Mouse (Mus musculus): ENCODE results near the gene Cdk8. TPM values are rescaled to one million over a fixed set of nuclear protein-coding genes. Genes with fewer than 3 reads are reported as not detected.

The Cdk8 gene
- polyA plus RNA-seq, 1 experiment from 2014 or later, result 29.8 TPM

DNA sequence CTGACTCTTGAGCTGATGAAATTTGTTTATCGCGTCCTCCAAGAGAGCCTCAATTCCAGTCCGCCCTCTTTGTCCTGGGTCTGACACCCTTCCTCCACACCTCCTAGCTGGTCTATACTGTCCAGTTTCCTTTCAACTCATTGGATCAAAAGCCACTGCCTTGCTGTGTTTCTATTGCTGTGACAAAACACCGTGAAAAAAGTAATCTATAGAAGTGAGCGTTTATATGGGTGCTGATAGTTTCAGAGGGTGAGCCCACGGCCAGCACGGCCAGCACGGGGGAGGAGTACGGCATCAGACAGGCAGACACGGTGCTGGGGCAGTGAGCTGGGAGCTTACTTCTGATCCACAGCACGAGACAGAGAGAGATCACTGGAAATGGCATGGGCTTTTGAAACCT, 100.1 kb downstream of the Cdk8 start:
- TF ChIP-seq CTCF (IDR thresholded peaks at IDR 0.05; ENCODE audit: low read depth), result no peak
- DNase-seq (no peak), ATAC-seq (ENCODE audit: insufficient read depth) (peak; percentile 44)
- 77% methylated on average over 11 of the region's 11 CpGs for WGBS
- Histone ChIP-seq H3K4me1 (ENCODE audit: insufficient read depth) (no peaks in the 10 kb centered on the region), H3K9me3 (ENCODE audit: low read depth, low read length) (no peaks in the 10 kb centered on the region), H3K36me3 (ENCODE audit: insufficient read depth) (no peaks in the 10 kb centered on the region), H3K9ac (no peak overlapping the region), H3K4me3 (ENCODE audit: low read depth, low read length) (no peak overlapping the region), H3K4me2 (no peak overlapping the region), H3K27me3 (ENCODE audit: insufficient read depth, low read length) (no peaks in the 10 kb centered on the region), H3K27ac (ENCODE audit: low read depth) (no peak overlapping the region)

DNA sequence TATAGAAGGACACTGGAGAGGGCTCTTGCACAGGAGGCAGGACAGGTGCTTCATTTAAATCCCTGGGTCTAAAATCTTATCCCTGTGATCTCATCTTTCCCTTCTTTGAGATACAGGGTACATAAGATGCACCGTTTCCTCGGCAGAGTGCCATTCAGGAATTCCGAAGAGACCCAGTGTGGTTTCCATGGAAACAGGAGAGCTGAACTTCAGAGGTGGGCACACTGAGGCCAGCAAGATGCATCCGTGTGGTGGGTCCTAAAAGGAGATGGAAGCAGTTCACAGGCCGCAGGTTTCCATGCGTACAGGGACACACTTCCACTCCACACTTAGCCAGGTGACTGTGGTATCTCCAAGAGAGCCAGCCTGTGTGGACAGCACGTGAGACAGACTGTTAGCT, 101.5 kb downstream of the Cdk8 start:
- Histone ChIP-seq H3K9me3 (ENCODE audit: low read depth, low read length) (no peaks in the 10 kb centered on the region), H3K9ac (no peak overlapping the region), H3K27ac (ENCODE audit: low read depth) (no peak overlapping the region), H3K36me3 (ENCODE audit: insufficient read depth) (no peaks in the 10 kb centered on the region), H3K4me1 (ENCODE audit: insufficient read depth) (no peaks in the 10 kb centered on the region), H3K4me3 (ENCODE audit: low read depth, low read length) (no peak overlapping the region), H3K27me3 (ENCODE audit: insufficient read depth, low read length) (no peaks in the 10 kb centered on the region), H3K4me2 (no peak overlapping the region)
- TF ChIP-seq CTCF (IDR thresholded peaks at IDR 0.05; ENCODE audit: low read depth), result no peak
- WGBS, result 59% methylated on average over 7 of the region's 7 CpGs
- DNase-seq (no peak), ATAC-seq (ENCODE audit: insufficient read depth) (no peak)

DNA sequence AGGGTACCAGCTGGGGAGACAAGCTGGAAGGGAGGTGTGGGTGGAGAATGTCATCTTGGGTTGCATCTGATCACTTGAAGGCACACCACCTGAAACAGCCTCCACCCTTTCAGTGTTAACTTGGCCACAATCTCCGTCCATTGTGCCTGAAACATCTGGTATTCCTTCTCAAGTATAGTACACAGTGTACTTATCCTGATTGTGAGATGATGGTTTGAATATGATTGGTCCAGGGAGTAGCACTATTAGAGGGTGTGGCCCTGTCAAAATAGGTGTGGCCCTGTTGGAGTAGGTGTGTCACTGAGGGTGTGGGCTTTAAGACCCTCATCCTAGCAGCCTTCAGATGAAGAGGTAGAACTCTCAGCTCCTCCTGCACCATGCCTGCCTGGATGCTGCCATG, 103.4 kb downstream of the Cdk8 start:
- no peak for TF ChIP-seq CTCF (IDR thresholded peaks at IDR 0.05; ENCODE audit: low read depth)

DNA sequence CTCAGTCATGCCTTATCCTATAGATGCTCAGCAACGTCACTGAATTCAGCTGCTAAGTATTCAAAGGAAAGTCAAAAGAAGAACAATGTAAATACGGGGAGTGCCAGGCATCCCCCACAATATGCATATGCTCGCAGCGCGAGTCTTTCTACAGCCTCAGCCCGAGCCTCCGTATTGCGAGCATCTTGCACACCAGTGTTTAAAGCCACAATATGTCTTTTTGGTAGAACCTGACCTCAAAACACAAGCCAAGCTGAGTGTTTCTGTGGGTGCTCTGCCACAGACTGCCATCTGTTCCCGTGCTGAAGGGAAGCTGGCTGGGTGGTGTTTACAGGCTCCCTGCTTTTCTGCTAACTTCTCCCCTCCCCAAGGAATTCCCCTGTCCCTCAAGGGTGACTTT, 107.0 kb downstream of the Cdk8 start:
- no peaks in the 10 kb centered on the region for H3K27me3 ChIP-seq (ENCODE audit: insufficient read depth, low read length)
- no peak for TF ChIP-seq CTCF (IDR thresholded peaks at IDR 0.05; ENCODE audit: low read depth)
- H3K4me1 ChIP-seq (ENCODE audit: insufficient read depth), result no peaks in the 10 kb centered on the region
- H3K4me3 ChIP-seq (ENCODE audit: low read depth, low read length), result no peak overlapping the region
- no peak overlapping the region for H3K9ac ChIP-seq
- H3K27ac ChIP-seq (ENCODE audit: low read depth), result no peak overlapping the region
- 54% methylated on average over 9 of the region's 9 CpGs for WGBS
- H3K9me3 ChIP-seq (ENCODE audit: low read depth, low read length), result no peaks in the 10 kb centered on the region
- DNase-seq (no peak), ATAC-seq (ENCODE audit: insufficient read depth) (no peak)
- H3K36me3 ChIP-seq (ENCODE audit: insufficient read depth), result no peaks in the 10 kb centered on the region
- no peak overlapping the region for H3K4me2 ChIP-seq

More for the DNA sequence above, 103.4 kb downstream of the Cdk8 start:
- DNase-seq, result no peak
- H3K27ac ChIP-seq (ENCODE audit: low read depth), result no peak overlapping the region
- no peak overlapping the region for H3K4me3 ChIP-seq (ENCODE audit: low read depth, low read length)
- no peak overlapping the region for H3K9ac ChIP-seq
- WGBS, result 81% methylated on average over 1 of the region's 1 CpGs
- no peak for ATAC-seq (ENCODE audit: insufficient read depth)
- H3K9me3 ChIP-seq (ENCODE audit: low read depth, low read length), result no peaks in the 10 kb centered on the region
- H3K4me1 ChIP-seq (ENCODE audit: insufficient read depth), result no peaks in the 10 kb centered on the region
- no peaks in the 10 kb centered on the region for H3K36me3 ChIP-seq (ENCODE audit: insufficient read depth)
- H3K4me2 ChIP-seq, result no peak overlapping the region
- no peaks in the 10 kb centered on the region for H3K27me3 ChIP-seq (ENCODE audit: insufficient read depth, low read length)

DNA sequence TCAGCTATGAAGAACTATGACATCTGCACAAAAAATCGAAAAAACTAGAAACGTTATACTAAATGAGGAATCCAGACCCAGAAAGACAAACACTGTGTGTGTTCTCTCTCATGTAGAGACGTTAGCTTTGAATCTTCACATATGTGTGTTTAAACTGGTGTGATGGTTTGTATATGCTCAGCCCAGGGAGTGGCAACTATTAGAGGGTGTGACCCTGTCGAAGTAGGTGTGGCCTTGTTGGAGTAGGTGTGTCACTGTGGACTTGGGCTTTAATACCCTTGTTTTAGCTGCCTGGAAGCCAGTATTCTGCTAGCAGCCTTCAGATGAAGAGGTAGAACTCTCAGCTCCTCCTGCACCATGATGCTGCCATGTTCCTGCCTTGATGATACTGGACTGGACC, 109.0 kb downstream of the Cdk8 start:
- Histone ChIP-seq H3K27ac (ENCODE audit: low read depth) (no peak overlapping the region), H3K9ac (no peak overlapping the region), H3K4me1 (ENCODE audit: insufficient read depth) (no peaks in the 10 kb centered on the region), H3K9me3 (ENCODE audit: low read depth, low read length) (no peaks in the 10 kb centered on the region), H3K36me3 (ENCODE audit: insufficient read depth) (no peaks in the 10 kb centered on the region), H3K4me3 (ENCODE audit: low read depth, low read length) (no peak overlapping the region), H3K27me3 (ENCODE audit: insufficient read depth, low read length) (no peaks in the 10 kb centered on the region), H3K4me2 (no peak overlapping the region)
- 72% methylated on average over 4 of the region's 4 CpGs for WGBS
- TF ChIP-seq CTCF (IDR thresholded peaks at IDR 0.05; ENCODE audit: low read depth), result no peak
- DNase-seq (no peak), ATAC-seq (ENCODE audit: insufficient read depth) (no peak)

DNA sequence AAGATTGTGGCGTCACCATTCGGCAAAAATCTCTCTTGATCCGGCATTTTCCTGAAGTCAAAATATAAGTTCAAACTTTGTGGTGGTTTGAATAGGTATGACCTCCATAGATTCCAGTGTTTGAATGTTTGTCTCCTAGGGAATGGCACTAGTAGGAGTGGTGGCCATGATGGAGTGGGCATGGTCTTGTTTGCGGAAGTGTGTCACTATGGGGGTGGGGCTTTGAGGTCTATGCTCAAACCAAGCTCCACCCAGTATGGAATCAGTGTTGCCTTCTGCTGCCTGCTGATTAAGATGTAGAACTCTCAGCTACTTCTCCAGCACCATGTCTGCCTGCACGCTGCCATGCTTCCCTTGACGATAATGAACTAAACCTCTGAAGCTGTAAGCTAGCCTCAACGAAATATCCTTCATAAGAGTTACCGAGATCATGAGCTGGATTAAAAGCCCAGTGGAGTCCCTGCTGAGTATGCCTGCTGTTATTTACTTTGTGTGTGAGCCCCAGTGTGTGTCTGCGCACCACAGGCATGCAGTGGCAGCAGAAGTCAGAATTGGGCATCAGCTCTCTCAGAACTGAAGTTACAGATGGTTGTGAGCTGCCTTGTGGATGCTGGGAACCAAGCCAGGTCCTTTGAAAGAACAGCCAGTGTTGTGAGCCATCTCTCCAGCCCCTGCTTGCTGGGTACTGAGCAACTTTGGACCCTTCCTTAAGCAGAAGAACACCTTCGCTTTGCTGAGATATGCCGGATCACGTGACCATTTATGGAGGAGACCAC, 114.1 kb downstream of the Cdk8 start:
- TF ChIP-seq CTCF (IDR thresholded peaks at IDR 0.05; ENCODE audit: low read depth), result no peak
- no peak for ATAC-seq (ENCODE audit: insufficient read depth)
- WGBS, result 90% methylated on average over 12 of the region's 12 CpGs

DNA sequence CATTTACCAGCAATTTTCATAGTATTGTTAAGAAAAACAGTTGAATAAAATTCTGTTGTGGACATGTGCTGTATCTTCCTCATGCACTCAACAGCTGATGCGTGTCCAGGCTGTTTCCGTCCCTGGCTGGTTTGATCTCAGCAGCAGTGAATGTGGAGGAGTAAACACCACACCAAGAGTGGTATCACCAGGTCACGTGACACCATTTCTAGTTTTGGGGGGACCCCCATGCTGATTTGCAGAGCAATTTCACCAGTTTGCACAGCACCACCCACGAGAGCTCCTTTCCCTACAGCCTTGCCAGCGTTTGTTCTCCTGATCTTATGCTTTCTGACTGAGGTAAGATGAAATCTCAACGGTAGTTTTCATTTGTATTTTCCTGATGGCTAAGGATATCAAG, 116.1 kb downstream of the Cdk8 start:
- Histone ChIP-seq H3K9ac (no peak overlapping the region), H3K27ac (ENCODE audit: low read depth) (no peak overlapping the region), H3K36me3 (ENCODE audit: insufficient read depth) (no peaks in the 10 kb centered on the region), H3K4me3 (ENCODE audit: low read depth, low read length) (no peak overlapping the region), H3K4me1 (ENCODE audit: insufficient read depth) (no peaks in the 10 kb centered on the region), H3K9me3 (ENCODE audit: low read depth, low read length) (no peaks in the 10 kb centered on the region), H3K27me3 (ENCODE audit: insufficient read depth, low read length) (no peaks in the 10 kb centered on the region), H3K4me2 (no peak overlapping the region)
- no peak for TF ChIP-seq CTCF (IDR thresholded peaks at IDR 0.05; ENCODE audit: low read depth)
- DNase-seq (no peak), ATAC-seq (ENCODE audit: insufficient read depth) (no peak)
- 67% methylated on average over 6 of the region's 6 CpGs for WGBS

More for the DNA sequence above, 114.1 kb downstream of the Cdk8 start:
- no peak overlapping the region for H3K4me2 ChIP-seq
- H3K27me3 ChIP-seq (ENCODE audit: insufficient read depth, low read length), result no peaks in the 10 kb centered on the region
- DNase-seq, result no peak
- H3K9ac ChIP-seq, result no peak overlapping the region
- H3K27ac ChIP-seq (ENCODE audit: low read depth), result no peak overlapping the region
- no peak overlapping the region for H3K4me3 ChIP-seq (ENCODE audit: low read depth, low read length)
- H3K36me3 ChIP-seq (ENCODE audit: insufficient read depth), result no peaks in the 10 kb centered on the region
- H3K9me3 ChIP-seq (ENCODE audit: low read depth, low read length), result no peaks in the 10 kb centered on the region
- no peaks in the 10 kb centered on the region for H3K4me1 ChIP-seq (ENCODE audit: insufficient read depth)

Data from lung, embryonic 14.5 days (tissue).